Mouse (Mus musculus): ENCODE measurements around the gene Elane. TPM values are rescaled to one million over a fixed set of nuclear protein-coding genes. Genes with fewer than 3 reads are reported as not detected.

The Elane gene
- total and polyA plus RNA-seq, 3 experiments = 0.07 TPM; not detected in 2

- Histone ChIP-seq H3K4me3 (ENCODE audit: control insufficient read depth in 1 of 2, insufficient read depth in 1 of 2, low read depth in 2 of 2, low read length in 2 of 2) (peak overlapping the region; percentile 33 to 73), H3K9me3 (replicated peaks; ENCODE audit: insufficient read depth, low read length) (no peaks in the 10 kb centered on the region)
Measured at GRCm38 (mm10) chr10:79909092-79909922, 23.3 kb downstream of the Elane start.

GRCm38 (mm10) chr10:79910556-79910955 lies 24.5 kb downstream of the Elane start, which contains the start of gene Gm26602:
TSS of gene Gm26602 (plus strand) at chr10:79910856.
- Histone ChIP-seq H3K4me3 (ENCODE audit: control insufficient read depth in 1 of 2, insufficient read depth in 1 of 2, low read depth in 2 of 2, low read length in 2 of 2) (no peak within 1 kb of the TSS), H3K27me3 (ENCODE audit: control insufficient read depth in 1 of 2, insufficient read depth in 2 of 2, low read length in 2 of 2) (no peaks in the 10 kb centered on the region), H3K9me3 (replicated peaks; ENCODE audit: insufficient read depth, low read length) (no peaks in the 10 kb centered on the region), H3K9ac (ENCODE audit: control insufficient read depth, low read depth, low read length, poor library complexity, severe bottlenecking) (no peak within 1 kb of the TSS; the same call in 1 of the 2 replicates), H3K36me3 (ENCODE audit: control insufficient read depth in 1 of 2, insufficient read depth in 2 of 2, low read length in 2 of 2) (peaks cover 0 to 7% of the 10 kb centered on the region in 2 experiments; a peak in 2 of 4 replicates), H3K79me2 (ENCODE audit: control insufficient read depth, insufficient read depth, low read length, poor library complexity) (peaks cover 3% of the 10 kb centered on the region), H3K4me1 (ENCODE audit: control insufficient read depth in 1 of 2, insufficient read depth in 2 of 2, low read length in 2 of 2) (peaks cover 6 to 23% of the 10 kb centered on the region in 2 experiments), H3K27ac (ENCODE audit: control insufficient read depth, low read depth, low read length) (no peak within 1 kb of the TSS)
- DNase-seq (ENCODE audit: low read depth, low spot score) = no peak
- TF ChIP-seq POLR2A (IDR thresholded peaks at IDR 0.05; ENCODE audit: control insufficient read depth in 1 of 2, insufficient read depth in 1 of 2, low read depth in 1 of 2, low read length in 2 of 2, poor library complexity in 1 of 2) (no peak), TAL1 (IDR thresholded peaks at IDR 0.05; ENCODE audit: low read length) (no peak), MAZ (IDR thresholded peaks at IDR 0.05; ENCODE audit: low read depth, low read length) (no peak), POLR2AphosphoS5 (IDR thresholded peaks at IDR 0.05; ENCODE audit: borderline replicate concordance, low read depth, low read length) (no peak), GATA1 (IDR thresholded peaks at IDR 0.05; ENCODE audit: low read depth, low read length) (no peak), BHLHE40 (IDR thresholded peaks at IDR 0.05; ENCODE audit: borderline replicate concordance, low read depth, low read length) (no peak), MYC (IDR thresholded peaks at IDR 0.05; ENCODE audit: low read depth, low read length) (no peak), NELFE (IDR thresholded peaks at IDR 0.05; ENCODE audit: low read depth, low read length) (no peak), ETS1 (IDR thresholded peaks at IDR 0.05; ENCODE audit: low read depth, low read length) (no peak)

More at GRCm38 (mm10) chr10:79909092-79909922, 23.3 kb downstream of the Elane start:
- DNase-seq (ENCODE audit: low read depth, low spot score) = peak; percentile 86
- TF ChIP-seq POLR2A (IDR thresholded peaks at IDR 0.05; ENCODE audit: control insufficient read depth in 1 of 2, insufficient read depth in 1 of 2, low read depth in 1 of 2, low read length in 2 of 2, poor library complexity in 1 of 2) = peak in 1 of 2 experiments; percentile 79; a peak in 3 of 4 replicates
- 0 out of 2 replicates have a peak, but pooled peaks have one; percentile 61 for TF ChIP-seq MYC (IDR thresholded peaks at IDR 0.05; ENCODE audit: low read depth, low read length)
- no peak for TF ChIP-seq EP300 (IDR thresholded peaks at IDR 0.05; ENCODE audit: low read depth in 1 of 2, low read length in 2 of 2)
- TF ChIP-seq ZMIZ1 (IDR thresholded peaks at IDR 0.05; ENCODE audit: low read depth, low read length) = peak; percentile 82; the same call in 1 of the 2 replicates
- peak; percentile 19; the same call in 1 of the 2 replicates for TF ChIP-seq ETS1 (IDR thresholded peaks at IDR 0.05; ENCODE audit: low read depth, low read length)
- no peak for TF ChIP-seq HCFC1 (IDR thresholded peaks at IDR 0.05; ENCODE audit: low read depth, low read length)
- TF ChIP-seq SIN3A (IDR thresholded peaks at IDR 0.05; ENCODE audit: low read length) = 0 out of 2 replicates have a peak, but pooled peaks have one; percentile 28
- no peak for TF ChIP-seq KAT2A (conservative IDR thresholded peaks at IDR 0.05; ENCODE audit: low read depth, low read length)
- TF ChIP-seq ELF1 (IDR thresholded peaks at IDR 0.05; ENCODE audit: low read depth, low read length) = peak; percentile 62; the same call in 1 of the 2 replicates
- TF ChIP-seq NRF1 (IDR thresholded peaks at IDR 0.05; ENCODE audit: insufficient read depth, low read depth, low read length, poor library complexity, severe bottlenecking) = peak; percentile 58; the same call in 1 of the 2 replicates
- TF ChIP-seq MAFK (IDR thresholded peaks at IDR 0.05; ENCODE audit: borderline replicate concordance, low read depth, low read length) = peak; percentile 97
- TF ChIP-seq TBP (IDR thresholded peaks at IDR 0.05; ENCODE audit: low read depth, low read length) = peak; percentile 100
- peak; percentile 58; the same call in 1 of the 2 replicates for TF ChIP-seq POLR2AphosphoS2 (IDR thresholded peaks at IDR 0.05; ENCODE audit: low read length)
- TF ChIP-seq TAL1 (IDR thresholded peaks at IDR 0.05; ENCODE audit: low read length) = no peak
- TF ChIP-seq RCOR1 (IDR thresholded peaks at IDR 0.05; ENCODE audit: low read depth, low read length) = no peak
- no peak for TF ChIP-seq JUND (IDR thresholded peaks at IDR 0.05; ENCODE audit: low read depth, low read length)
- peak overlapping the region; percentile 49 for H3K27ac ChIP-seq (ENCODE audit: control insufficient read depth, low read depth, low read length)
- H3K27me3 ChIP-seq (ENCODE audit: control insufficient read depth in 1 of 2, insufficient read depth in 2 of 2, low read length in 2 of 2) = no peaks in the 10 kb centered on the region
- H3K9ac ChIP-seq (ENCODE audit: control insufficient read depth, low read depth, low read length, poor library complexity, severe bottlenecking) = peak overlapping the region; percentile 96
- peaks cover 4 to 12% of the 10 kb centered on the region in 2 experiments; a peak in 3 of 4 replicates for H3K4me1 ChIP-seq (ENCODE audit: control insufficient read depth in 1 of 2, insufficient read depth in 2 of 2, low read length in 2 of 2)
- H3K36me3 ChIP-seq (ENCODE audit: control insufficient read depth in 1 of 2, insufficient read depth in 2 of 2, low read length in 2 of 2) = peaks cover 0 to 3% of the 10 kb centered on the region in 2 experiments; a peak in 1 of 4 replicates
- H3K79me2 ChIP-seq (ENCODE audit: control insufficient read depth, insufficient read depth, low read length, poor library complexity) = peaks cover 1% of the 10 kb centered on the region; the same call in 1 of the 2 replicates
